Mouse (Mus musculus): Measurements from ENCODE around the gene Srsf9. TPM values are rescaled to one million over a fixed set of nuclear protein-coding genes. Genes with fewer than 3 reads are reported as not detected.

The Srsf9 gene
- polyA plus RNA-seq, 1 experiment from 2014 or later, result 480 TPM

DNA sequence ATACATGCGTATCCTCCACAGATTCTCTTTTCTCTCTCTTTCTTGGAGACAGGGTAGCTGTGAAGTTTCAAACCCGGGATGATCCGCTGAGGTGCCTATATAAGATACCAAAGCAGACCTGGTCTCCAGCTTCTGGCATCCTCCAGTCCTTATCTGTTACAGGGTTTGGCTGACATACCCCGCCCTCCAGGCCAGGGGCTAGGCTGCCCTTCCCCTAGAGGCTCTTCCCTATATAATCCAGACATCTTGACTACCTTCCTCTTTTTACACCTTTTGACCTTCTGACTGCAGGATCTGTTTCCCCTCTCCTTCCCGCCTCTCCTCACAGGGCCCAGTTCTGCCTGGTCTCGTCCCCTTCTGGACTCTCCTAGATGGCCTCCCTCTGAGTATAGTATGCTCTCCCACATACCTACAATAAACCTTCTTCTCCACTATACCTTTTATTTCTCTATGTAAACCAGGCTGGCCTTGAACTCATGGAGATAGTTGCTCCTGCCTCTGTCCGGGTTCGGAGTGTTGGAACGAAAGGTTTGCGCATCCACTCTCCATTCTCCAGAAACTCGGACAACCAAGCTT, 633 bp upstream of the Srsf9 start:
- WGBS, result 27% methylated on average over 11 of the region's 11 CpGs
- peak overlapping the region; percentile 83 for H3K4me2 ChIP-seq
- no peaks in the 10 kb centered on the region for H3K27me3 ChIP-seq
- peak overlapping the region; percentile 93 for H3K9ac ChIP-seq (replicated peaks)
- H3K36me3 ChIP-seq, result peaks cover 20% of the 10 kb centered on the region
- peak; percentile 75; the same call in 1 of the 2 replicates for ATAC-seq (ENCODE audit: insufficient number of reproducible peaks, insufficient read depth, low FRiP score, low TSS enrichment, low read depth)
- H3K27ac ChIP-seq, result peak overlapping the region; percentile 93
- H3K9me3 ChIP-seq, result no peaks in the 10 kb centered on the region
- peaks cover 27% of the 10 kb centered on the region for H3K4me1 ChIP-seq (replicated peaks)
- H3K4me3 ChIP-seq (replicated peaks), result peak overlapping the region; percentile 79

DNA sequence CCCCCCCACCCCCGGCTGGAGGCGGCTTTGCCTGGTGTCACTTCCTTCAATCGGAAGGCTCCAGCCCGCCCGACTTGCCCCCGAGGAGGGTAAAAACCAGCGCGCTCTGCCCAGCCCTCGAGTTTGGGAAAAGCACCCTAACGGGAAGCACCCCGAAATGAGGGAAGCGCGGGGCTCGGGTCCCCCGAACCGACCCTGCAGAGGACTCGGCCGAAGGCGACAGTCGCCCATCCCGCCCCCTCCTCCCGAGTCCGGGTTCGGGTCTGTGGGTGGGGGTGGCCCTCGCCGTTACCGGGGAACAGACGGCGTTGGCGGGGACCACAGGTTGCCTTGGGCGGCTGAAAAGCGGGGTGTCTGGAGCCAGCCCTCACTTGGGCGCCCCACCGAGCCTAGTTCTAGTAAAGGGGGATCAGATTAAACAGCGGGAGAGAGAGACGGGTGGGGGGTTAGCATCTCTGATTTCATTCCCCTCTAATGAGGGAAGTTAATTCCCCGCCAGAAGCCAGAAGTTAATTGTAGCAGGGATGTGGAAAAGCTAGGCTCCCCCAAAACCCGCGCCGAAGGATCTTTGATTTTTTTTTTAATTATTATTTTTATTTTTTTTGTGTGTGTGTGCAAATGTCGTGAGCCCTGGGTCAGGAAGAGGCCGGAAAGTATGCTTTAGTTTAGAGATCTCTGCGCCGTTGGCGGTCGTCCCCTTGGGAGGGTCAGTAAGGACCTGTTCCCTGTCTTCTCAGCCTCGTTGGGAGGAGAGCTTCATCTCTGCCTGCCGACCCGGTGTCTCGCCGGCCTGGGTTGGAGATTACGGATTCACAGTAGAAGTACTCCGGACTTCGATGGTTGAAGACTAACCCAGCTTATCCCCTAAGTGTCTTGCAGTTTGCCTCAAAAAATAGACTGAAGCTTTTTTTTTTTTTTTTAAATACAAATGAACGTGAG, 902 bp downstream of the Srsf9 start:
- Histone ChIP-seq H3K4me3 (replicated peaks) (peak overlapping the region; percentile 79), H3K27ac (peak overlapping the region; percentile 93), H3K36me3 (peaks cover 35% of the 10 kb centered on the region), H3K4me1 (replicated peaks) (peaks cover 27% of the 10 kb centered on the region), H3K4me2 (peak overlapping the region; percentile 83), H3K27me3 (no peaks in the 10 kb centered on the region), H3K9me3 (no peaks in the 10 kb centered on the region), H3K9ac (replicated peaks) (peak overlapping the region; percentile 93)
- peak; percentile 34; the same call in 1 of the 2 replicates for ATAC-seq (ENCODE audit: insufficient number of reproducible peaks, insufficient read depth, low FRiP score, low TSS enrichment, low read depth)
- under 1% methylated on average over 53 of the region's 55 CpGs for WGBS

DNA sequence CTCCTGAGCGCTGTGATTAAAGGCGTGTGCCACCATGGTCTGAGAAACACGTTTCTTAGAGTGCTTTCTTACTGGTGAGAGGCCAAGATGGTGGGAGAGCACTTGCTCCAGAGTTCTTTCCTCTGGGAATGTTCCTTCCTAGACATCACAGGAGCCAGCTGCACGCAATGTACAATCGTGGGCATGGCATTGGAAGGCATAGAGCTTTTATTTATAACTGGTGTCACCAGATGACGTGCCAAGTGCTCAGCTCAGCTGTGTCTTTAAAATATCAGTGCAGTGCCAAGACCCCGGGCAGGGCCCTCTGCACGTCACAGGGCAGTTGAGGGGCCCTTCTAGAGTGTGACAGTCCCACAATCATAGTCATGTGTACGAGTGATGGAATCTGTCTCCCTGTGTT, 4.0 kb downstream of the Srsf9 start:
- Histone ChIP-seq H3K4me3 (replicated peaks) (no peak overlapping the region), H3K36me3 (peaks cover 66% of the 10 kb centered on the region), H3K9ac (replicated peaks) (no peak overlapping the region), H3K4me1 (replicated peaks) (peaks cover 23% of the 10 kb centered on the region), H3K27me3 (no peaks in the 10 kb centered on the region), H3K9me3 (no peaks in the 10 kb centered on the region), H3K4me2 (no peak overlapping the region), H3K27ac (no peak overlapping the region)
- ATAC-seq (ENCODE audit: insufficient number of reproducible peaks, insufficient read depth, low FRiP score, low TSS enrichment, low read depth), result no peak
- WGBS, result 91% methylated on average over 9 of the region's 9 CpGs

DNA sequence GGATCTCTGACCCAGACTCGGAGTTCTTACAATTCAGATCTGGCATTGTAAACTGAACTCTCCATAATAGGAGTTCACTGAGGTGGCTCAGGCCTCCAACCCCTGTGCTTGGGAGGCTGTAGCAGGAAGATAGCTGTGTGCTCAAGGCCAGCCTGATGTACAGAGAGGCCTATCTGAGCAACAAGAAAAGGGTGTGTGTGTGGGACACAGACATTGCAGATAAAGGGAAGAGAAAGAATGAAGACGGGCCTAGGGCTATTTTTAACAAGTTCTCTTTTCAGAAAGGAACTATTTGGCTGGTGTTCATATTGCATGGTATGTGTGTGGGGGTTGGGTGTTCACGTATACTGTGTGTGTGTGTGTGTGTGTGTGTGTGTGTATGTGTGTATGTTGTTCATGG, 6.6 kb downstream of the Srsf9 start:
- no peaks in the 10 kb centered on the region for H3K9me3 ChIP-seq
- H3K36me3 ChIP-seq, result peaks cover 75% of the 10 kb centered on the region
- WGBS, result 88% methylated on average over 3 of the region's 3 CpGs
- H3K27me3 ChIP-seq, result no peaks in the 10 kb centered on the region
- H3K4me2 ChIP-seq, result no peak overlapping the region
- H3K27ac ChIP-seq, result no peak overlapping the region
- no peak overlapping the region for H3K9ac ChIP-seq (replicated peaks)
- H3K4me3 ChIP-seq (replicated peaks), result no peak overlapping the region
- peaks cover 13% of the 10 kb centered on the region for H3K4me1 ChIP-seq (replicated peaks)
- ATAC-seq (ENCODE audit: insufficient number of reproducible peaks, insufficient read depth, low FRiP score, low TSS enrichment, low read depth), result no peak

DNA sequence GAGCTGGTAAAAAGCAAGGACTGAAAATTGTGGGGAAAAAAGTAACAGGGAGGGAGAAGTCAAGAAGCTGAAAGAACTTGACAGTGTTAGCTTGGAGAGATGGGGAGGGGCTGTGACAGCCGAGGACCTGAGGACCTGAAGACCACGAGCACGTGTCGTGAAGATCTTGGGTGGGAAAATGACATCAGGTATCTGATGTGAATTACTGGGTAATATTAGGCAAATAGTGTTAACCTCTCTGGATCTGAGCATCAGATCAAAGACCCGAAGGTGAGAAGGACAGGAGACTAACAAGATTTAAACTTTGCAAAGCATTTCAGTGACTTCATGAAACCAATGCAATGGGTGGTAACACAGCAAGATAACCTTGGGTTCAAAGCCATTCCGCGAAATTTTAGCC, 13.0 kb downstream of the Srsf9 start:
- Histone ChIP-seq H3K36me3 (peaks cover 48% of the 10 kb centered on the region), H3K9ac (replicated peaks) (no peak overlapping the region; the same call in 1 of the 2 replicates), H3K27me3 (no peaks in the 10 kb centered on the region), H3K4me1 (replicated peaks) (peaks cover 20% of the 10 kb centered on the region), H3K4me2 (peak overlapping the region; percentile 78), H3K27ac (no peak overlapping the region), H3K4me3 (replicated peaks) (peak overlapping the region; percentile 87), H3K9me3 (no peaks in the 10 kb centered on the region)
- ATAC-seq (ENCODE audit: insufficient number of reproducible peaks, insufficient read depth, low FRiP score, low TSS enrichment, low read depth), result no peak
- 25% methylated on average over 7 of the region's 7 CpGs for WGBS

DNA sequence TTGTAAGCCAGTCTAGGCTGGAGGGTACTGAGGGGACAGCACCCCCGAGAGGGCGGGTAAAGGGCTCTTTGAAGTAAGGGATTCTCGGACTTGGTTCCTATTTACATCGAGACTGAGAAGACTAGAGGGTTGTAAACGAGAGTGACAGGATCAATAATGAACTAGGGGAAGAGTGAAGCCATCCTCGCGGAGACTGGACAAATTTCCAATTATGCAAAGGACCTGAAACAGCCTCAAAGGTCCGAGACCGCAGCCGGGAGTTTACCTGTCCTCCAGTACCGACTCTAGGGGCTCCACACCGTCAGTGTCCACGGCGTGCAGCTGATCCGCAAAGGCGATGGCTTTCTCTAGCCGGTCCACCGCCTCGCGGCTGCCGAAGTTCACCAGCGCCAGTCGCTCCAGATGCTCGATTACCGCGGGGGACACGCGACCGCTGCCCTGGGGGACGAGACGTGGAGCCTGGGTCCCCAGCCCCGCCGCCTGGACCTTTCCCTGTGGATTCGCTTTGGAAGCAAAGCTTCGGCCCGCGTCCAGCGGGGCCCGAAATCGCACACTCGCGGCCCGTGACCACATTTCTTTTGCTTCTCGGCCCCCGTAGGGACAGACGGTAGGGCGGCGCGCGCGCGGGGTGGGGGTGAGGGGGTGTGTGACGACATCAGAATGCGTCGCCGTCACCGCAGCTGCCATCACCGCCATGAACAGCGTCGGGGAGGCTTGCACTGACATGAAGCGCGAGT, 13.8 kb downstream of the Srsf9 start, which contains the start of the genes Gatc and Triap1:
Gatc (minus strand) TSS at position 602 of the 737 bp plus-strand sequence.
Triap1 (plus strand) TSS at position 649 of the 737 bp plus-strand sequence.
- H3K4me2 ChIP-seq, result peak within 1 kb of the TSS; percentile 78
- H3K4me1 ChIP-seq (replicated peaks), result peaks cover 20% of the 10 kb centered on the region
- H3K9me3 ChIP-seq, result no peaks in the 10 kb centered on the region
- H3K4me3 ChIP-seq (replicated peaks), result peak within 1 kb of the TSS; percentile 87
- no peaks in the 10 kb centered on the region for H3K27me3 ChIP-seq
- peaks cover 48% of the 10 kb centered on the region for H3K36me3 ChIP-seq
- WGBS, result under 1% methylated on average over 62 of the region's 62 CpGs
- H3K27ac ChIP-seq, result peak within 1 kb of the TSS; percentile 83
- H3K9ac ChIP-seq (replicated peaks), result peak within 1 kb of the TSS; percentile 89
- ATAC-seq (ENCODE audit: insufficient number of reproducible peaks, insufficient read depth, low FRiP score, low TSS enrichment, low read depth), result peak; percentile 80

DNA sequence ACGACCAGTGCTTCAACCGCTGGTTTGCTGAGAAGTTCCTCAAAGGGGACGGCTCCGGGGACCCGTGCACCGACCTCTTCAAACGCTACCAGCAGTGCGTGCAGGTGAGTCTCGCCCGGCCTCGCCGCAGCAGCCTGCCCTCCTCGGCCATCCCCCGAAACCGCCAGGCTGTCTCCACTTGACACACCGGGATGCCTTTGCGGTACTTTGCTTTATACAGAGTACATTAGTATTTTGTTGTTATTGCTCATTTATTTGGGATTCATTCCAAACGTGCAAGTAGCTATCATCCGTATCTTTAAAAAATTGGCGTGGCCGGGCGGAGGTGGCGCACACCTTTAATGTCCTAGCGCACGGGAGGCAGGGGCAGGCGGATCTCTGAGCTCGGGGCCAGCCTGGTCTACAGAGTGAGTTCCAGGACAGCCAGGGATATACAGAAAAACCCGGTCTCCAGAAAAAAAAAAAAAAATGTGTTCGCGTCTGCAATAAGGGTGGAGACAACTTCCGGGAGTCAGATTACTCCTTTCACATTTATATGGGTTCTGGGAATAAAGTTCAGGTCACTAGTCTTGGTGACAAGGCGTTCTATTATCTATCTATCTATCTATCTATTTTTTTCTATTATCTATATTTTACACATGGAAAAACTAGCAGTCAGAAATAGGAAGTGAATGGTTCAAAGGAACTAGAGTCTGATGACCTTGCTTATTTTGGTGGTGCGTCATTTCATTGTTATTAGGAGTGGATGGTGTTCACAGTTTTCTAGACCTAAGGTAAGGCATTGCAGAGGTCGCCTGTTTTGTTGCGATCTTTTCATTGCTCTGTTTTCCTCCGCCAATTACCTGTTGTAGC, 14.6 kb downstream of the Srsf9 start:
- H3K4me2 ChIP-seq, result peak overlapping the region; percentile 78
- ATAC-seq (ENCODE audit: insufficient number of reproducible peaks, insufficient read depth, low FRiP score, low TSS enrichment, low read depth), result peak; percentile 30; the same call in 1 of the 2 replicates
- peaks cover 47% of the 10 kb centered on the region for H3K36me3 ChIP-seq
- H3K27ac ChIP-seq, result 0 out of 2 replicates have a peak overlapping the region, but pooled peaks have one; percentile 7
- no peaks in the 10 kb centered on the region for H3K9me3 ChIP-seq
- no peaks in the 10 kb centered on the region for H3K27me3 ChIP-seq
- H3K4me3 ChIP-seq (replicated peaks), result peak overlapping the region; percentile 87
- 13% methylated on average over 36 of the region's 36 CpGs for WGBS
- H3K4me1 ChIP-seq (replicated peaks), result peaks cover 20% of the 10 kb centered on the region
- peak overlapping the region; percentile 89 for H3K9ac ChIP-seq (replicated peaks)

DNA sequence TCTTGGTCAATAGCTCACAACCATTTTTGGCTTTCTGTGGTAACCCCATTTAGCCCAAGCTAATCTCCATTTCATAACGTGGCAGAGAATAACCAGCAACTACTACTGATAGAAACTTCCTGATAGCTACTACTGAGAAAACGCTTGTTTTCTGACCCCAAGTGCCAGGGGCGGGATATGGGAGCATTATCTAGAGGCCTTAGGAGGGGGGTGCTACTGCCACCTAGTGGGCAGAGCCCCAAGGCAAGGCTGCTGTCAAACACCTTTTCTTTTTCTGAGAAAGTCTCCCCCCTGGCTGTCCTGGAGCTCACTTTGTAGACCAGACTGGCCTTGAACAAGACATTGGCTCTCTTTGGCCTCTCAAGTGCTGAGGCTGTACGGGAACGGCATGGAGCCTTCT, 20.6 kb downstream of the Srsf9 start:
- no peaks in the 10 kb centered on the region for H3K27me3 ChIP-seq
- H3K27ac ChIP-seq, result no peak overlapping the region
- under 1% methylated on average over 5 of the region's 5 CpGs for WGBS
- peak overlapping the region; percentile 96 for H3K4me2 ChIP-seq
- peaks cover 15% of the 10 kb centered on the region for H3K4me1 ChIP-seq (replicated peaks)
- ATAC-seq (ENCODE audit: insufficient number of reproducible peaks, insufficient read depth, low FRiP score, low TSS enrichment, low read depth), result no peak
- H3K4me3 ChIP-seq (replicated peaks), result peak overlapping the region; percentile 93
- H3K9me3 ChIP-seq, result 0 out of 2 replicates have a peak, but pooled peaks cover 5% of the 10 kb centered on the region
- no peak overlapping the region for H3K9ac ChIP-seq (replicated peaks)
- peaks cover 43% of the 10 kb centered on the region for H3K36me3 ChIP-seq

DNA sequence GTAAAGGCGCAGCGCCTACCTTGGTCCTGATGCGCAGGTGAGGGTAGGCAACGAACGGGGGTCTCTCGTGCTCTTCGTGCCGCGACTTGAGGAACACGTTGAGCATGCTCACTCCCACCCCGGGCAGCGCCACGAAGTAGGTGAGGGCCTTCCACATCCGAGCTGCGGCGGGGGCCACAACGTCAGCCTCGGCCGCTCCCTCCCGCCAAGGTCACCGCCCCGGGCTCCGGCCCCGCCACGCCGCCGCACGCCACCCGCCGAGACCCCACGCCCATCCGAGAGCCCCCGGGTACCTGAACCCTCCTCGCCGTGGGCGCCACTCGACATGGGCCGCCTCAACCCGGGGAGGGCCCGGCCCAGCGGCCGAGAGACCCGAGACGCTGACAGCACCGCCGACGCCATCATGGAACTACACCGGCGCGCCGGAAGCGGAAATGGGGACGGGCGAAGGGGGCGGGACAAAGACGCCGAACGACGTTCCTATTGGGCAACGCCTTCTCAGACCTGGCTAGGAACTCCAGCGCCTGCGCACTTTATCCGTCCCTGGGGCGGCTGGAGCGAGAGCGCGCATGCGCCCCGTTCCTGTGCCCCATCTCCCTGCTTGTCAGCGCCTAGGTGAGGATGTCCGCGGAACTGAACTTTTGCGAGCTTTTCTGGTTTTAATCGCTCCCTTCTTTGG, 21.7 kb downstream of the Srsf9 start, which contains the start of gene Cox6a1:
Cox6a1 (minus strand) TSS at position 436 of the 679 bp plus-strand sequence.
- Histone ChIP-seq H3K27ac (peak within 1 kb of the TSS; percentile 78), H3K27me3 (no peaks in the 10 kb centered on the region), H3K9ac (replicated peaks) (peak within 1 kb of the TSS; percentile 83), H3K4me3 (replicated peaks) (peak within 1 kb of the TSS; percentile 93), H3K36me3 (peaks cover 32% of the 10 kb centered on the region), H3K4me1 (replicated peaks) (peaks cover 15% of the 10 kb centered on the region), H3K9me3 (0 out of 2 replicates have a peak, but pooled peaks cover 5% of the 10 kb centered on the region), H3K4me2 (peak within 1 kb of the TSS; percentile 96)
- under 1% methylated on average over 71 of the region's 74 CpGs for WGBS
- ATAC-seq (ENCODE audit: insufficient number of reproducible peaks, insufficient read depth, low FRiP score, low TSS enrichment, low read depth), result peak; percentile 80

DNA sequence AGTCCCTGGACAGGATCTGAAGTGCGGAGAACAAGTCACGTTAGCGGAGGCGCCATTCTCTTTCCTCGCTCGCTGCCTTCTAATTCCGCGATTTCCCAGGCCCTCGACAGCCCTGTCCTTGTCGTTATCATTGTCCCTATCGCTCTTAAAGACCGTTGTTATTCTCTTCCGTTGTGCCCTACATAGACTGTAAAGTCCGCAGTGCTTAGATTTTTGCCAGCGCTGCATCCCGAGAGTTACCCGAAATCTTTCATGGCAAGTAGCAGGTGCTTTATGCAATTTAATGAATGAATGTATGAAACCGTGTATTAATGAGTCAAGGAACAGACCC, 22.2 kb downstream of the Srsf9 start:
- Histone ChIP-seq H3K9ac (replicated peaks) (peak overlapping the region; percentile 83), H3K9me3 (0 out of 2 replicates have a peak, but pooled peaks cover 5% of the 10 kb centered on the region), H3K4me2 (peak overlapping the region; percentile 96), H3K4me1 (replicated peaks) (peaks cover 15% of the 10 kb centered on the region), H3K4me3 (replicated peaks) (peak overlapping the region; percentile 93), H3K27me3 (no peaks in the 10 kb centered on the region), H3K36me3 (peaks cover 27% of the 10 kb centered on the region), H3K27ac (peak overlapping the region; percentile 78)
- ATAC-seq (ENCODE audit: insufficient number of reproducible peaks, insufficient read depth, low FRiP score, low TSS enrichment, low read depth), result peak; percentile 5
- WGBS, result under 1% methylated on average over 18 of the region's 18 CpGs
